Mouse (Mus musculus) lung, postnatal 0 days (tissue): ENCODE measurements around the gene Chmp4b.

Experiments
- CTCF ChIP-seq: IDR thresholded peaks from 2 replicates; pipeline ENCODE4 v1.5.1; 2016; ENCODE audit warnings: antibody characterized with exemption, mild to moderate bottlenecking
- EP300 ChIP-seq: IDR thresholded peaks from 2 replicates; pipeline ENCODE4 v1.6.1; 2016; ENCODE audit warnings: antibody characterized with exemption, mild to moderate bottlenecking, control low read depth

GRCm38 (mm10) chr2:154659070-154659469, 7.6 kb downstream of the Chmp4b start:
- TF ChIP-seq CTCF: no peak
- no peak for TF ChIP-seq EP300
